Mouse (Mus musculus) spleen, adult 2 months (tissue): Measurements from ENCODE around the gene Panx2.

Experiments
- CTCF ChIP-seq: fragments of 200-500 bp; IDR thresholded peaks from 2 replicates; pipeline ENCODE4 v1.5.1; 2011; ENCODE audit warnings: mild to moderate bottlenecking, inconsistent platforms; ENCODE audit not compliant: insufficient read depth, insufficient read length, insufficient replicate concordance; ENCODE audit errors: extremely low read depth
- POLR2A ChIP-seq: fragments of 200-500 bp; IDR thresholded peaks from 2 replicates; pipeline ENCODE4 v1.6.1; 2011; ENCODE audit warnings: low read depth, low read length, inconsistent platforms

DNA sequence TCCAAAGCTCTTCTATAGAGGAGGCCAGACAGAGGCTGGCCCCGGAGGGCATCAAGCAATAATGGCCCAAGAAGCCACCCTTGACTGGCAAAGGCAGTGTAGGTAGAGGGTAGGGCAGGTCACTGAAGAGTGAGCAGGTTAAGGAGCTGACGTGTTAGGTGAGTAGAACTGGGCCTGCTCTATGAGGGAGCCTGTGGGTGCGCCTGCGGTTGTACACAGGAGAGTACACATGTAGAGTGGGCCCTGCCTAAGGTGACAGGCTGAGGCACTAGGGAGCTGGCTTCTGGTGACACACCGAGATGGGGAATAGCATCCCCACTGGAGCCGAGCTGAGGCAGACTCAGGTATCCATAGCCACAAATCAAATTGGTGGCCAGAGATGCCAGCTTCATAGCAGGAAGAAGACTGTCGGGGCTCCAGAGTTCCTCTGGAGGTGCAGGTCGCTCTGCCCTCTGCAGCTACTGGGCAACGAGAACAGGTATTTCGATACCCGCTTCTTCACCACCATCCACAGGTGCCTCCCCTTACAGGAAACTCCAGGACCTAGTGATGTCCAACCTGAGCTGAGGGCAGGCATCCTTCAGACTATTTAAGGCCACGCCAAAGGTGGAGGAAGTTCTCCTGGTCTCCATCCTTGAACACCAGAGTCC lies 1.4 kb downstream of the Panx2 start:
- TF ChIP-seq POLR2A, result no peak
- TF ChIP-seq CTCF, result no peak
